In the genomic region with DNA sequence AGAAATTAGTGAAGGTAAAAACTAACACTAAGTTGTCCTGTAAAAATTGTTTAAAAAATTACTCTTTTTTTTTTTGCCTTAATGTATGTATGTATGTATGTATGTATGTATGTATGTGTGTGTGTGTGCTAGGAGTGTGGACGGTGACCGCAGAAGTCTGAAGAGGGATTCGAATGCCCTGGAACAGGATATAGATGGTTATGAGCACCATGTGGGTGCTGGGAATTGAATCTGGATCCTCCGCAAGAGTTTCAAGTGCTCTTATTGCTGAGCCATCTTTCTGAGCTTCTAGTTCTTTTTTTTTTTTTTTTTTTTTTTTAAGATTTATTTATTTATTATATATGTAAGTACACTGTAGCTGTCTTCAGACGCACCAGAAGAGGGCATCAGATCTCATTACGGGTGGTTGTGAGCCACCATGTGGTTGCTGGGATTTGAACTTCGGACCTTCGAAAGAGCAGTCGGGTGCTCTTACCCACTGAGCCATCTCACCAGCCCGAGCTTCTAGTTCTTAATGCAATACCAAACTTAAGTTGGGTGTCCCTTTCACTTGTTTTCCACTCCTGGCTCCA, we compare ENCODE assay signal across 8 mouse cellular contexts. TPM values are rescaled to one million over a fixed set of nuclear protein-coding genes. Genes with fewer than 3 reads are reported as not detected.
DNase-seq lines count a peak whose midpoint lies in the region; ATAC-seq and TF ChIP-seq lines count a peak whose summit lies in the region.
"Not testable (repeated sequence)": the region's sequence is repeated elsewhere in the genome, so short reads cannot be mapped to it uniquely, and the experiment has no call there.

No protein-coding gene starts in this region.

- not testable (repeated sequence) for TF ChIP-seq CTCF in bone marrow, adult 2 months (IDR thresholded peaks at IDR 0.05; ENCODE audit: control insufficient read depth, insufficient read depth, low read length); liver, adult 2 months (IDR thresholded peaks at IDR 0.05; ENCODE audit: low read depth, low read length); spleen, adult 2 months (IDR thresholded peaks at IDR 0.05; ENCODE audit: extremely low read depth, insufficient read depth, insufficient read length, insufficient replicate concordance)

- H3K27ac ChIP-seq in bone marrow, adult 2 months (ENCODE audit: control insufficient read depth, insufficient read depth, low read depth, low read length, poor library complexity): peak overlapping the region; percentile 99
- H3K27ac ChIP-seq in embryonic facial prominence, embryonic 14.5 days (replicated peaks; ENCODE audit: low read depth, low read length): peak overlapping the region; percentile 99
- H3K27ac ChIP-seq in heart, embryonic 12.5 days (ENCODE audit: poor library complexity, severe bottlenecking): peak overlapping the region; percentile 100
- H3K27ac ChIP-seq in intestine, embryonic 15.5 days: peak overlapping the region; percentile 99
- H3K27ac ChIP-seq in liver, adult 2 months (replicated peaks; ENCODE audit: insufficient read depth, low read depth, low read length): peak overlapping the region; percentile 92
- peak overlapping the region; percentile 100 for H3K27ac ChIP-seq in midbrain, embryonic 12.5 days (replicated peaks)
- peak overlapping the region; percentile 97; the same call in 1 of the 2 replicates for H3K27ac ChIP-seq in spleen, adult 2 months (ENCODE audit: insufficient read depth, low read length)

- H3K4me3 ChIP-seq in bone marrow, adult 2 months (replicated peaks; ENCODE audit: control insufficient read depth, low read depth, low read length): peak overlapping the region; percentile 95
- H3K4me3 ChIP-seq in embryonic facial prominence, embryonic 14.5 days (ENCODE audit: low read depth, low read length): peak overlapping the region; percentile 97
- peak overlapping the region; percentile 100 for H3K4me3 ChIP-seq in heart, embryonic 12.5 days
- peak overlapping the region; percentile 85 for H3K4me3 ChIP-seq in intestine, embryonic 15.5 days (replicated peaks)
- peak overlapping the region; percentile 83; the same call in 1 of the 2 replicates for H3K4me3 ChIP-seq in liver, adult 2 months (ENCODE audit: insufficient read depth, low read depth, low read length)
- H3K4me3 ChIP-seq in midbrain, embryonic 12.5 days: peak overlapping the region; percentile 65
- H3K4me3 ChIP-seq in spleen, adult 2 months (ENCODE audit: extremely low read depth, insufficient read depth, insufficient read length): peak overlapping the region; percentile 92; the same call in 1 of the 2 replicates

- not testable (repeated sequence) for H3K9me3 ChIP-seq in embryonic facial prominence, embryonic 14.5 days (ENCODE audit: control insufficient read depth, low read length); heart, embryonic 12.5 days (replicated peaks); intestine, embryonic 15.5 days; midbrain, embryonic 12.5 days

- ATAC-seq in embryonic facial prominence, embryonic 14.5 days (ENCODE audit: low read depth); heart, embryonic 12.5 days (ENCODE audit: insufficient number of reproducible peaks, low FRiP score); intestine, embryonic 15.5 days; midbrain, embryonic 12.5 days (ENCODE audit: low FRiP score, low read depth): not testable (repeated sequence)

- peak; percentile 58 for DNase-seq in 416B (ENCODE audit: low read depth)
- DNase-seq in embryonic facial prominence, embryonic 14.5 days (ENCODE audit: low spot score); liver, adult 2 months (ENCODE audit: extremely low read depth, low read depth, low spot score); spleen, adult 2 months (ENCODE audit: low read depth in 1 of 2, low spot score in 2 of 2): not testable (repeated sequence)

- H3K27me3 ChIP-seq in embryonic facial prominence, embryonic 14.5 days (replicated peaks; ENCODE audit: control insufficient read depth, insufficient read depth, low read length); heart, embryonic 12.5 days (replicated peaks); intestine, embryonic 15.5 days (replicated peaks); liver, adult 2 months (ENCODE audit: control insufficient read depth, insufficient read depth, low read length); midbrain, embryonic 12.5 days; spleen, adult 2 months (ENCODE audit: control insufficient read depth, insufficient read depth, low read length): not testable (repeated sequence)

- not testable (repeated sequence) for TF ChIP-seq POLR2A in bone marrow, adult 2 months (IDR thresholded peaks at IDR 0.05; ENCODE audit: borderline replicate concordance, control insufficient read depth, low read depth, low read length); liver, adult 2 months (IDR thresholded peaks at IDR 0.05; ENCODE audit: extremely low read depth, insufficient read depth, low read length); spleen, adult 2 months (IDR thresholded peaks at IDR 0.05; ENCODE audit: low read depth, low read length)

- peak overlapping the region; percentile 94 for H3K9ac ChIP-seq in embryonic facial prominence, embryonic 14.5 days (ENCODE audit: low read depth, low read length)
- H3K9ac ChIP-seq in heart, embryonic 12.5 days: peak overlapping the region; percentile 93
- peak overlapping the region; percentile 89 for H3K9ac ChIP-seq in intestine, embryonic 15.5 days
- H3K9ac ChIP-seq in liver, adult 2 months (ENCODE audit: low read depth, low read length): not testable (repeated sequence)
- peak overlapping the region; percentile 82; the same call in 1 of the 2 replicates for H3K9ac ChIP-seq in midbrain, embryonic 12.5 days (replicated peaks)

- H3K4me2 ChIP-seq in embryonic facial prominence, embryonic 14.5 days (ENCODE audit: low read depth, low read length): peak overlapping the region; percentile 62
- H3K4me2 ChIP-seq in heart, embryonic 12.5 days: peak overlapping the region; percentile 83
- peak overlapping the region; percentile 72 for H3K4me2 ChIP-seq in intestine, embryonic 15.5 days (replicated peaks)
- H3K4me2 ChIP-seq in midbrain, embryonic 12.5 days (replicated peaks): peak overlapping the region; percentile 74

- H3K36me3 ChIP-seq in embryonic facial prominence, embryonic 14.5 days (ENCODE audit: control insufficient read depth, insufficient read depth, low read length); heart, embryonic 12.5 days; intestine, embryonic 15.5 days; liver, adult 2 months (ENCODE audit: control insufficient read depth, insufficient read depth, low read length); midbrain, embryonic 12.5 days; spleen, adult 2 months (ENCODE audit: control insufficient read depth, insufficient read depth, low read length): not testable (repeated sequence)

- H3K4me1 ChIP-seq in bone marrow, adult 2 months (ENCODE audit: control insufficient read depth, insufficient read depth, low read length); embryonic facial prominence, embryonic 14.5 days (ENCODE audit: control insufficient read depth, insufficient read depth, low read length); heart, embryonic 12.5 days (replicated peaks); intestine, embryonic 15.5 days (replicated peaks); liver, adult 2 months (ENCODE audit: control insufficient read depth, insufficient read depth, low read length); spleen, adult 2 months (ENCODE audit: control insufficient read depth, insufficient read depth, insufficient read length): not testable (repeated sequence)
- H3K4me1 ChIP-seq in midbrain, embryonic 12.5 days: peaks cover 12% of the 10 kb centered on the region

- WGBS in bone marrow, adult 2 months: 32% methylated on average over 10 of the region's 10 CpGs
- WGBS in embryonic facial prominence, embryonic 14.5 days: 39% methylated on average over 8 of the region's 10 CpGs
- WGBS in heart, embryonic 12.5 days: 34% methylated on average over 10 of the region's 10 CpGs
- WGBS in intestine, embryonic 15.5 days: 32% methylated on average over 10 of the region's 10 CpGs
- WGBS in liver, adult 2 months: 39% methylated on average over 10 of the region's 10 CpGs
- 34% methylated on average over 10 of the region's 10 CpGs for WGBS in midbrain, embryonic 12.5 days
- WGBS in spleen, adult 2 months: 37% methylated on average over 10 of the region's 10 CpGs

- peaks cover 18% of the 10 kb centered on the region; the same call in 1 of the 2 replicates for H3K79me2 ChIP-seq in liver, adult 2 months (ENCODE audit: control insufficient read depth, insufficient read depth, low read length)

RNA-seq across cellular contexts. Expression of gene Usp34, which starts 1.5 kb away (rescaled TPM):
- 14.6 and 23.5 TPM in 2 replicates for polyA plus RNA-seq in bone marrow, adult 2 months (2011; ENCODE audit: insufficient read depth, insufficient read length, low replicate concordance, missing spikeins)
- 40.6 and 43.0 TPM in 2 replicates for polyA plus RNA-seq in embryonic facial prominence, embryonic 14.5 days (2014; fragmentation: Nextera tagmentation; extraction: Ambion mirVana)
- 19.2 and 24.3 TPM in 2 replicates for polyA plus RNA-seq in heart, embryonic 12.5 days (2016; fragmentation: Nextera tagmentation; extraction: Ambion mirVana)
- polyA plus RNA-seq in intestine, embryonic 15.5 days (2015; fragmentation: Nextera tagmentation; extraction: Ambion mirVana): 20.3 and 22.4 TPM in 2 replicates
- 29.4 and 31.0 TPM in 2 replicates for total RNA-seq in liver, adult 2 months (2014; rRNA removed)
- polyA plus RNA-seq in liver, adult 2 months (2012; rRNA removed): 2.8 and 3.0 TPM in 2 replicates
- 29.5 and 36.5 TPM in 2 replicates for polyA plus RNA-seq in midbrain, embryonic 12.5 days (2016; fragmentation: Nextera tagmentation; extraction: Ambion mirVana)
- polyA plus RNA-seq in spleen, adult 2 months (2012; rRNA removed): 4.9 and 5.6 TPM in 2 replicates

RNA-seq across cellular contexts. Expression of gene Xpo1, which starts 49.3 kb away (rescaled TPM):
- polyA plus RNA-seq in bone marrow, adult 2 months (2011; ENCODE audit: insufficient read depth, insufficient read length, low replicate concordance, missing spikeins): 60.6 and 77.8 TPM in 2 replicates
- polyA plus RNA-seq in embryonic facial prominence, embryonic 14.5 days (2014; fragmentation: Nextera tagmentation; extraction: Ambion mirVana): 102 and 118 TPM in 2 replicates
- 99.7 and 109 TPM in 2 replicates for polyA plus RNA-seq in heart, embryonic 12.5 days (2016; fragmentation: Nextera tagmentation; extraction: Ambion mirVana)
- 72.6 and 85.0 TPM in 2 replicates for polyA plus RNA-seq in intestine, embryonic 15.5 days (2015; fragmentation: Nextera tagmentation; extraction: Ambion mirVana)
- total RNA-seq in liver, adult 2 months (2014; rRNA removed): 23.0 and 31.0 TPM in 2 replicates
- 1.6 and 1.8 TPM in 2 replicates for polyA plus RNA-seq in liver, adult 2 months (2012; rRNA removed)
- 155 and 164 TPM in 2 replicates for polyA plus RNA-seq in midbrain, embryonic 12.5 days (2016; fragmentation: Nextera tagmentation; extraction: Ambion mirVana)
- polyA plus RNA-seq in spleen, adult 2 months (2012; rRNA removed): 3.9 and 4.5 TPM in 2 replicates

Comparison
In these comparisons a context has a peak if more than half of its experiments do, and no peak if none do; other contexts are left out.
1. RNA of gene Xpo1, which starts 49.3 kb away (polyA plus RNA-seq): 155 to 164 TPM in midbrain, embryonic 12.5 days, 102 to 118 TPM in embryonic facial prominence, embryonic 14.5 days, 99.7 to 109 TPM in heart, embryonic 12.5 days, 72.6 to 85.0 TPM in intestine, embryonic 15.5 days and 60.6 to 77.8 TPM in bone marrow, adult 2 months; 3.9 to 4.5 TPM in spleen, adult 2 months and 1.6 to 1.8 TPM in liver, adult 2 months; every median in the first group is over 10 times any median in the second.
2. Peak in every context shown above with its lines, with median percentiles within 50 percentile points of each other: H3K27ac ChIP-seq, H3K4me3 ChIP-seq and H3K4me2 ChIP-seq.